Mouse (Mus musculus): ENCODE measurements around the gene Klhl10. TPM values are rescaled to one million over a fixed set of nuclear protein-coding genes. Genes with fewer than 3 reads are reported as not detected.
A peak's percentile ranks its signal among the peaks of the same experiment; 100 is the strongest.

Gene Klhl10
- polyA plus RNA-seq, 1 experiment from 2014 or later: 0.51 TPM

DNA sequence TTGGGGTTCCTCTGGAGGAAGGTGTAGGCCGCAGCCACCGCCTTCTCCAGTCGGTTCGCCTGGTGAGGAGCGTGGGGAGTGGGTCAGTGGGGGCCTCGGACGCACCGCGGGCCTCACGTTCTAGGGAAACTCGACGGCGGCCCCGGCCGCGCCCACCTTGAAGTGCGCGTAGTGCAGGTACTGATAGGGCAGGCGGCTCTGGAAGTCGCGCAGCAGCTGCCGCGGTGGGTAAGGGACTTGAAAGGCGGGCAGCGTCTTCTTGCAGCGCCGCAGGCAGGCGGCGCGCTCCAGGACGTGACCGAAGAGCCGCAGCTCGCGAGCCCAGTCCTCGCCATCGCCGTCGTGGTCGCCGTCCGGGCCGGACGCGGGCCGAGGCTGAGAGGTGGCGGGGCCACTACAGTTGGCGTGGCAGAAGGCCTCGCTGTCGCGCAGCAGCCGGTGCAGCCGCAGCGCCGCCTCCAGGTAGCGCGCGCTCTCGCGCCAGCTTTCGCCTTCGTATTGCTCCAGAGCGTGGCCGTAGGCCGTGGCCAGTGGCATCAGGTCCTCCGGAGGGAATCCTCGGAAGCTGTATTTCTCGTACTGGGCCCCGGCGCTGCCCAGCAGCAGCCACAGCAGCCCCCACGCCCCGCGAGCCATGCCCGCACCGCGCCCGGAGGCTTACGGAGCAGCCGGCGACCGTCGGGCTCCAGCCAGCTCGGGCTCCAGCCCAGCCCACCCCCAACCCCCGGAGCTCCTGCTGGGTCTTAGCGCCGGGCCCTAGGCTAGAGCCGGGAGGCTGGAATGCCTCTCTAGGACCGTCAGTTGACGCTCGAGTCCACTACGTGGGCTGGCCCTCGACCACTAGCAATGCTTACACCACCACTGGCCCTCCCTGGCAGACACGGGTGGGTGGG is 27.4 kb upstream of the Klhl10 start, which contains the start of gene P3h4:
TSS of gene P3h4 (minus strand) at position 816 of the 893 bp plus-strand sequence.
- 1% methylated on average over 93 of the region's 93 CpGs for WGBS
- Histone ChIP-seq H3K4me1 (peaks cover 51% of the 10 kb centered on the region), H3K27ac (peak within 1 kb of the TSS; percentile 91), H3K27me3 (ENCODE audit: poor library complexity, severe bottlenecking) (peaks cover 51% of the 10 kb centered on the region), H3K9me3 (no peaks in the 10 kb centered on the region), H3K4me3 (peak within 1 kb of the TSS; percentile 74), H3K36me3 (replicated peaks) (peaks cover 10% of the 10 kb centered on the region)
- peak; percentile 86 for DNase-seq (ENCODE audit: extremely low spot score, low spot score)

DNA sequence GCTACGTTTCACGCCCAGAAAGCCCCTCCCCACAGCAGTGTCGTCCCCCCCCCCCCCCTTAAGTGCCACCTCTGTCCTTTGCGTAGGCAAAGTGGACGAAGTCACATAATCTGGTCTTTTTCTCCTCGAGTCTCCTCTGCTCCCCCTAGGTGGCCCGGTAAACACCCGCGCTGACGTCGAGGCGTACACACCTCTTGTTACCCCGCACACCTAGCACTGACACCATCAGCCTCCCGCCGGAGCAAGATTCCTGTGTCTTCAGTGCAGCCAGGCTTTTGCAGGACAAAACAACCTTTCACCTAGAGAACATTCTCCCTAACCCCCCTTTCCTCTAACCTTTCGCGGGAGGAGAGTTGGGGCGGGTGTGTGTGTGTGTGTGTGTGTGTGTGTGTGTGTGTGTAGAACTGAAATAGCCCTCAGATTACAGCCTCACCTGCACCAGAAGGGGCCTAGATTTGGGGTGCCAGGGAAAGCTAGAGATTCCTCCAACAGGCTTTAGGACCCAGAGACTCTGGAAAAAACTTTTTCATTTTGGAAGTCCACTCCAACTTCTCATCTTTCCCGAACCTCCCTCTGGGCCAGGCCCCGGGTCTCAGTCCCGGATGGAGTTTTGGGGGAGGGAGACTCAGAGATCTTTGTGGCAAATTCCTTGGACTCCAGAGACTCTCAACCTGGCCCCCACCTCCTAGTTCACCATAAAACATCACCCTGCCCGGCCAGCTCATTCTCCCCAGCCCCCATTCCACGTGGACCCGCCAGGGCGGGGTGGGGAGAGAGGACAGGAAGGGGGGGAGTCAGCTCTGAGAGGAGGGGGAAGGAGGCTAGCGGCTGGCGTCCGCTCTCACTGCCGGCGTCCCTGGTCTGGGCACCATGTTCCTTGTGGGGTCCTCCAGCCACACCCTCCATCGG is 26.5 kb upstream of the Klhl10 start, which contains the start of gene Fkbp10:
TSS of gene Fkbp10 (plus strand) at position 784 of the 909 bp plus-strand sequence.
- H3K27ac ChIP-seq: peak within 1 kb of the TSS; percentile 91
- 1% methylated on average over 31 of the region's 31 CpGs for WGBS
- H3K27me3 ChIP-seq (ENCODE audit: poor library complexity, severe bottlenecking): peaks cover 51% of the 10 kb centered on the region
- peak within 1 kb of the TSS; percentile 74 for H3K4me3 ChIP-seq
- H3K9me3 ChIP-seq: no peaks in the 10 kb centered on the region
- DNase-seq (ENCODE audit: extremely low spot score, low spot score): peak; percentile 57
- H3K4me1 ChIP-seq: peaks cover 51% of the 10 kb centered on the region
- H3K36me3 ChIP-seq (replicated peaks): peaks cover 6% of the 10 kb centered on the region

DNA sequence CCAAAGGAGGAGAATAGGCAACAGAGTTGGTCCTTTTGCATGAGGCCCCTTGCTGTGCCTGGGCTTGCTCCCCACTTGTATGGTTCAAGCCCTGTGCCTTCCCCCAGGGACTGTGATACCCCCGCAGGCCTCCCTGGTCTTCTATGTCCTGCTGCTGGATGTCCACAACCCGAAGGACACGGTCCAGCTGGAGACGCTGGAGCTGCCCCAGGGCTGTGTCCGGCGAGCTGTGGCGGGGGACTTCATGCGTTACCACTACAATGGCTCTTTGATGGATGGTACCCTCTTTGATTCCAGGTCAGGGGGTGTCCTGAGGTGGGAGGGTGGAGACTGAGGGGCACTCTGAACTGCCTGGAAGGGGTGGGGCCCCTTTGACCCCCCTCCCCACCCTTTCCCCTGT is 20.2 kb upstream of the Klhl10 start:
- peaks cover 53% of the 10 kb centered on the region for H3K36me3 ChIP-seq (replicated peaks)
- H3K27me3 ChIP-seq (ENCODE audit: poor library complexity, severe bottlenecking): peaks cover 8% of the 10 kb centered on the region
- no peaks in the 10 kb centered on the region for H3K9me3 ChIP-seq
- H3K4me3 ChIP-seq: no peak overlapping the region
- no peak overlapping the region for H3K27ac ChIP-seq
- no peak for DNase-seq (ENCODE audit: extremely low spot score, low spot score)
- 70% methylated on average over 8 of the region's 8 CpGs for WGBS
- H3K4me1 ChIP-seq: peaks cover 19% of the 10 kb centered on the region

DNA sequence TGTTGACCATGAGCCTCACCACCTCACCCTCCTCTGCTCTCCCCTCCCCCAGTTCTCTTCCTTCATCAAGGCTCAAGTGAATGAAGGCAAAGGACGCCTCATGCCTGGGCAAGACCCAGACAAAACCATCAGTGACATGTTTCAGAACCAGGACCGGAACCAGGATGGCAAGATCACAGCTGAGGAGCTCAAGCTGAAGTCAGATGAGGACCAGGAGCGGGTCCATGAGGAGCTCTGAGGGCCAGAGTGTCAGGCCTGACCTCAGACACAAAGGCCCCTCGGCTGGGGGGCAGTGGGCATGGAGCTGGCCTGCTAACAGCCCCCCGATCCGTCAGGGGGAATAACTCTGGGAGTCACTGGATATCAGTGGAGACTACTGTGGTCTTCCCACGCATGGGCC is 17.9 kb upstream of the Klhl10 start:
- DNase-seq (ENCODE audit: extremely low spot score, low spot score): no peak
- no peaks in the 10 kb centered on the region for H3K27me3 ChIP-seq (ENCODE audit: poor library complexity, severe bottlenecking)
- 89% methylated on average over 7 of the region's 7 CpGs for WGBS
- H3K27ac ChIP-seq: no peak overlapping the region
- H3K4me1 ChIP-seq: peaks cover 18% of the 10 kb centered on the region; the same call in 1 of the 2 replicates
- peaks cover 58% of the 10 kb centered on the region for H3K36me3 ChIP-seq (replicated peaks)
- H3K9me3 ChIP-seq: no peaks in the 10 kb centered on the region
- H3K4me3 ChIP-seq: no peak overlapping the region

DNA sequence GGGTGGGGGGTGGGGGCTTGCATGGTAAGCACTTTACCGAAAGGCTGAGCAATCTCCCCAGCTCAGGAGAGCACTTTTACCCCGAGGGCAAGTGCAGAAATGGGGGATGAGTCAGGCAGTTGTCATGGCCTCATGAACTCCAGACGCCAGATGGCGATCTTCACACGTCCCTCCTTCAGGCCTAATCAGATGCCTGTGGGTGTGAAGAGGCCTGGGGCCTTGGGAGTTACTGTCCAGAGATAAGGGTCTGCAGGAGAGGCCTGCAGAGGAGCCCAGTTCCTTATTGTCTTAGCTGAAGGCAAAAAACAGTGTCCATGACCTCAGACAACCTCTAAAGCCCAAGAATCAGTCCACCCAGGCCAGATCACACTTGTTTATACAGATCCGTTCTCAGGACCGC is 15.9 kb upstream of the Klhl10 start:
- Histone ChIP-seq H3K36me3 (replicated peaks) (peaks cover 69% of the 10 kb centered on the region), H3K9me3 (no peaks in the 10 kb centered on the region), H3K4me3 (no peak overlapping the region), H3K27me3 (ENCODE audit: poor library complexity, severe bottlenecking) (no peaks in the 10 kb centered on the region), H3K27ac (no peak overlapping the region), H3K4me1 (peaks cover 18% of the 10 kb centered on the region; the same call in 1 of the 2 replicates)
- peak; percentile 42 for DNase-seq (ENCODE audit: extremely low spot score, low spot score)
- WGBS: 41% methylated on average over 7 of the region's 7 CpGs

DNA sequence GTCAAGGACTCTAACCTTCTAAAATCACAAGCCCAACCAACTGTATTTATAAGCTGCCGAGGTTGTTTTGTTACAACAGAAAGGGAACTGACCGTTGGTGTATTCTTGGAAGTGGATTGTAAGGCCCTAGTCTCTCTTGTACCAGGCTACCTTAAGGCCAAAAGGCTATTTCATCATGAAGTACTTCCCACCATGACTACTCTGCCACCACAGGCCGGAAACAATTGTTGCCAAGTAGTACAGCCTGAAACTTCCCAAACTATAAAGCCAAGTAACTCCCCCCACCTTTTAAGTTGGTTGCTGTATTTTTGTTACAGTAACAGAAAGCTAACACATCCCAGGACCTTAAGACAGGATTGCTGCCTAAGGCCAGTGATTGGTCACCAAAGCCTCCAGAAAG is 14.9 kb upstream of the Klhl10 start:
- H3K36me3 ChIP-seq (replicated peaks): peaks cover 71% of the 10 kb centered on the region
- H3K4me3 ChIP-seq: no peak overlapping the region
- H3K9me3 ChIP-seq: no peaks in the 10 kb centered on the region
- H3K4me1 ChIP-seq: peaks cover 10% of the 10 kb centered on the region; the same call in 1 of the 2 replicates
- no peak overlapping the region for H3K27ac ChIP-seq
- WGBS: 88% methylated on average over 3 of the region's 3 CpGs
- no peak for DNase-seq (ENCODE audit: extremely low spot score, low spot score)
- no peaks in the 10 kb centered on the region for H3K27me3 ChIP-seq (ENCODE audit: poor library complexity, severe bottlenecking)

DNA sequence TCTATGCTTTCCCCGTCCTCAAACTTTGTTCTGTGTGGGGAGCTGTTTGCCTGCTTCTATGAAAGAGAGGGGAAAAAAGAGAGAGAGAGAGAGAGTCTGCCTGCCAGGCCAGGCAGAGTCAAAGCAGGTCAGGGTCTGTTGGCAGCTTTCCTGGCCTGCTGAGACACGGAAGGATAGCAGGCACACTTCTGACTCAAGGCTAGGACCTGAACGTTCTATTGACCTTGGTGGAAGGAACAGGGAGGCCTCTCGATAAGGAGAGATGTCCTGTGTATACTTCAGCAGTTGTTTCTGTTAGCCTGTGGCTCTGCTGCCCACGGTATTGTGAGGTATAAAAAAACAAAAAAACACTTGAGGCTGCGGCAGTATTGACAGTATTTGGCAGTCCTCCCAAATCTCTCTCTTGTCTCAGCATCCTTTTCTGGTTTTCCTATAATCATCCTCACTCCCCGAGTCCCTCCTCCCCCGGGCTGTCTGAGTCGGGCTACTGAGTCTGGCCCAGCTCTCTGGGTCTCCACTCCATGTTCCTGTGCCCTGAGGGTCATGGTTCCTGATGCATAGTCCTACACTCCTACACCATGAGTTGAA is 13.0 kb upstream of the Klhl10 start:
- no peaks in the 10 kb centered on the region for H3K27me3 ChIP-seq (ENCODE audit: poor library complexity, severe bottlenecking)
- peaks cover 72% of the 10 kb centered on the region for H3K36me3 ChIP-seq (replicated peaks)
- H3K4me3 ChIP-seq: no peak overlapping the region
- no peak for DNase-seq (ENCODE audit: extremely low spot score, low spot score)
- H3K4me1 ChIP-seq: 0 out of 2 replicates have a peak, but pooled peaks cover 10% of the 10 kb centered on the region
- H3K27ac ChIP-seq: no peak overlapping the region
- WGBS: 89% methylated on average over 9 of the region's 9 CpGs
- H3K9me3 ChIP-seq: no peaks in the 10 kb centered on the region

DNA sequence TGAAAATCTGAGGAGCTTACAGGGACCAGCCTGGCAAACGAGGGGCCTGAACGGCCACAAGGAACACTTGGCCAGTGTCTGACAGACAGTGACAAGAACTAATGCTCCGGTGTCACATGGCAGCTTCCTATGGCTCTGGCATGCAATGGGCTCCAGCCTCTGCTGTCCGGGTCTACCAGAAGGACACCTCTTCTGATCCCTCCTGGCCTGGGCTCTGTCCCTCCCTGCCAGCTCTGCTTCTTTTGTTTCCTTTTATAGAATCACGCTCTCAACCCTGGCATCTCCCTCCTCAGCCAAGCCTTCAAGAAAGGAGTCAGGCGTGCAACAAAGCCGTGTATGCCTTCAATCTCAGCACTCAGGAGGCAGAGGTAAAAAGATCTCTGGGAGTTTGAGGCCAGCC is 11.7 kb upstream of the Klhl10 start:
- Histone ChIP-seq H3K27ac (no peak overlapping the region), H3K9me3 (no peaks in the 10 kb centered on the region), H3K4me3 (no peak overlapping the region), H3K27me3 (ENCODE audit: poor library complexity, severe bottlenecking) (no peaks in the 10 kb centered on the region), H3K4me1 (0 out of 2 replicates have a peak, but pooled peaks cover 10% of the 10 kb centered on the region), H3K36me3 (replicated peaks) (peaks cover 71% of the 10 kb centered on the region)
- no peak for DNase-seq (ENCODE audit: extremely low spot score, low spot score)
- WGBS: 94% methylated on average over 7 of the region's 7 CpGs

DNA sequence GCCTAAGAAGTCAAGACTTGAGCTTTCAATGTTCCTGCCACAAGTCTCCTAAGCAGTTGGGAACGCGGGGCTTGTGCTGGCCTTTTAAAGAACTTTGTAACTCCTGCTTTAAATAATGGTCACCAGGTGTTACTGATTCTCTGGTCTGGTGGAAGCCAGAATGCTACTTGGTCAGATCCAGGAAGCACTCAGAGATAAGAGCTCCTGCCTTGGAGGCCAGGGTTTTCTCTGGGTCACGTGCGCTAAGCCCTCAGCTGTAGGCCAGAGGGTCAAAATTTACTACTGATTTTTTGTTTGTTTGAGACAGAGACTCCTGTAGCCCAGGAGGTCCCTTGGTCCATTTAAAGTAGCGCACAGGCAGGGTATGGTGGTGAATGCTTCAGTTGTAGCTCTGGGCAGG is 9.7 kb upstream of the Klhl10 start:
- H3K36me3 ChIP-seq (replicated peaks): peaks cover 80% of the 10 kb centered on the region

DNA sequence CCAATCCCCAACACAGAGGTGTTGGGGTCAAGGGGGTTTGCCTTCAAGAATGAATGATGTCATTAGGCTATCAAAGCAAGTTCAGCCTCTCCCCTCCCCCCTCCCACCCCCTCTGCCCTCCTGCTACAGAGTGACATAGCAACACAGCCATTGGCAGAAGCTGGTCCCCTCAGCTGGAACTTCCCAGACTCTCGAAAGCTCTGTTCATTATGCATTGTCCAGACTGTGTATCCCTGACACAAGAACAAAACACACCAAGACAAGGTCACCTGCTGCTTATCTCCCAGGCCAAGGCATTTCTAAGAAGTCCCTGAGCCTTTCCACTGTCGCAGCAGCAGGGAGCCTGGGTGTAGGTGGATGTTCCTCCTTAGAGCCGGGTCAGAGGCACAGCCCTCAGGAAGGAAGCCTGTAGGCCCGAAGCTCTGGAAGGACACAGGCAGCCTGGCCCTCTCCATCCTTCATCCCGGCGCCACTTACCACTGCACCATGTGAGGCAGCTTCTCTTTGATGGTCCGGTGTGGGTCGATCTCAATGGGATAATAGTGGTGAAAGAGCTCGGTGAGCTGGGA is 6.0 kb upstream of the Klhl10 start:
- Histone ChIP-seq H3K36me3 (replicated peaks) (peaks cover 79% of the 10 kb centered on the region), H3K27me3 (ENCODE audit: poor library complexity, severe bottlenecking) (no peaks in the 10 kb centered on the region), H3K4me3 (no peak overlapping the region), H3K4me1 (peaks cover 24% of the 10 kb centered on the region), H3K9me3 (no peaks in the 10 kb centered on the region), H3K27ac (no peak overlapping the region)
- no peak for DNase-seq (ENCODE audit: extremely low spot score, low spot score)
- 74% methylated on average over 9 of the region's 9 CpGs for WGBS

More for the DNA sequence above, 9.7 kb upstream of the Klhl10 start:
- Histone ChIP-seq H3K27me3 (ENCODE audit: poor library complexity, severe bottlenecking) (no peaks in the 10 kb centered on the region), H3K27ac (no peak overlapping the region), H3K4me3 (no peak overlapping the region), H3K4me1 (peaks cover 11% of the 10 kb centered on the region), H3K9me3 (no peaks in the 10 kb centered on the region)
- DNase-seq (ENCODE audit: extremely low spot score, low spot score): no peak
- 93% methylated on average over 5 of the region's 5 CpGs for WGBS

DNA sequence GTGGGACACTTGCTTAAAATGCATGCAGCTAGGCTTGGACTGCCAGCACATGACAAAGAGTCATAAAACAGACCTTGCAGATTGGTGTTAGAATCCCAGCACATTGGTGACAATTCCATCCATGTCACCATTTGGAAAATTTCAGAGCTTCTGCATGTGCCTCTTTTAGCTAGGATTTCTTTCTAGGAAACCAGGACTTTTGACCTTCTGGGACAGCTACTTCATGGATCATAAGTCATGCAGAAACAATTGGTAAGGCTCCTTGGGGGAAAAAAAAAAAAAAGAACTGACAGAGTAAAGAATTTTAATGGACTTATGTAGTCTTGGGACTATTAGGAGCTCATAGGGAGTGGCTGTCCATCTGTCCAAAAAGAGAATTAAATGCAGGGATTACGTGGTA is 3.8 kb upstream of the Klhl10 start:
- H3K4me1 ChIP-seq: peaks cover 35% of the 10 kb centered on the region
- DNase-seq (ENCODE audit: extremely low spot score, low spot score): no peak
- no peak overlapping the region for H3K27ac ChIP-seq
- H3K9me3 ChIP-seq: no peaks in the 10 kb centered on the region
- H3K4me3 ChIP-seq: no peak overlapping the region
- WGBS: 83% methylated on average over 1 of the region's 1 CpGs
- peaks cover 59% of the 10 kb centered on the region for H3K36me3 ChIP-seq (replicated peaks)
- H3K27me3 ChIP-seq (ENCODE audit: poor library complexity, severe bottlenecking): no peaks in the 10 kb centered on the region

Data from forebrain, embryonic 10.5 days (tissue).